Mouse (Mus musculus): Measurements from ENCODE around the gene Wfdc6a. TPM values are rescaled to one million over a fixed set of nuclear protein-coding genes. Genes with fewer than 3 reads are reported as not detected.

Gene Wfdc6a
- total and polyA plus RNA-seq, 3 experiments: not detected

DNA sequence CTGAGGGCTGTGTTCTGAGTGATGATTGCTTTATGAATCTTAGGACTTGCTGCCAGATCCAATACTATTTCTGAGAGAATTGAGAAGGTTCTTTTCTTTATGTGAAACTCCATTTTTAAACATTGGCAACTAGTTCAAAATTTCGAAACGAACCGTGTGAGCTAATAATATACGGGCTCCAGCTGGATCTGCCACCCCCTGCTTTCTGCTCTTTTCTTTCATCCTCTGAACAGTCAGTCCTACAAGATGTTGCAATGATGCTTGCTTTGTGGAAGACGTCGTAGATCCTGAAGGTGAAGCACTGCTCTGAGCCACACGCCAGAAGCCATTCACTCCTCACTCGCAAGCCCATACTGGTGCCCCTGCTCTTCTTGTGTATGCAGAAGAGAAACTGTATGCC lies 26.8 kb downstream of the Wfdc6a start:
- Histone ChIP-seq H3K27ac (ENCODE audit: control insufficient read depth, low read depth, low read length) (no peak overlapping the region), H3K79me2 (ENCODE audit: control insufficient read depth, insufficient read depth, low read length, poor library complexity) (no peaks in the 10 kb centered on the region), H3K27me3 (ENCODE audit: control insufficient read depth in 1 of 2, insufficient read depth in 2 of 2, low read length in 2 of 2) (peaks cover 2 to 8% of the 10 kb centered on the region in 2 experiments; a peak in 3 of 4 replicates), H3K4me3 (ENCODE audit: control insufficient read depth in 1 of 2, insufficient read depth in 1 of 2, low read depth in 2 of 2, low read length in 2 of 2) (no peak overlapping the region), H3K4me1 (ENCODE audit: control insufficient read depth in 1 of 2, insufficient read depth in 2 of 2, low read length in 2 of 2) (no peaks in the 10 kb centered on the region), H3K9ac (ENCODE audit: control insufficient read depth, low read depth, low read length, poor library complexity, severe bottlenecking) (no peak overlapping the region), H3K36me3 (ENCODE audit: control insufficient read depth in 1 of 2, insufficient read depth in 2 of 2, low read length in 2 of 2) (no peaks in the 10 kb centered on the region), H3K9me3 (replicated peaks; ENCODE audit: insufficient read depth, low read length) (no peaks in the 10 kb centered on the region)
- DNase-seq (ENCODE audit: low read depth, low spot score): no peak
- TF ChIP-seq CHD2 (IDR thresholded peaks at IDR 0.05; ENCODE audit: low read length): no peak
- no peak for TF ChIP-seq GABPA (IDR thresholded peaks at IDR 0.05; ENCODE audit: low read depth, low read length)
- no peak for TF ChIP-seq USF2 (IDR thresholded peaks at IDR 0.05; ENCODE audit: borderline replicate concordance in 1 of 2, insufficient read depth in 1 of 2, low read depth in 1 of 2, low read length in 2 of 2)
- TF ChIP-seq KAT2A (conservative IDR thresholded peaks at IDR 0.05; ENCODE audit: low read depth, low read length): no peak
- no peak for TF ChIP-seq EP300 (IDR thresholded peaks at IDR 0.05; ENCODE audit: low read depth in 1 of 2, low read length in 2 of 2)
- no peak for TF ChIP-seq ZMIZ1 (IDR thresholded peaks at IDR 0.05; ENCODE audit: low read depth, low read length)
- no peak for TF ChIP-seq NELFE (IDR thresholded peaks at IDR 0.05; ENCODE audit: low read depth, low read length)

DNA sequence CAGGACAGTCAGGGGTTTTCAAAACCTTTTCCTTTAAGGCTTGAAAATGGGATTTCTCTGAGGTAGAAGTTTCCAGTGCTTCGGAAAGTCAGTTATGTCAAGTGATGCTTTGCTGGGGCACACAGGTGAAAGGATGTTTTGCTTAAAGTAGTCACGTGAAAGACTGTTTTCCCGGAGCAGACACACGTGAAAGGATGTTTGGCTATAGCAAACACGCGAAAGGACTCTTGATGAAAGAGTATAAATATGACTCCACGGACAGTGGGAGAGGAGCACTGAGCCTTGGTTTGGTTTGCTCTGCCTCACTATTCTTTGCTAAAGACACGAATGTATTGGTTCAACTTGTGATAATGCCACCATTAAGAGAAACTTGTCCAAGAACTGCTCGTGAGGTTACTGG lies 33.7 kb downstream of the Wfdc6a start:
- Histone ChIP-seq H3K9ac (ENCODE audit: control insufficient read depth, low read depth, low read length, poor library complexity, severe bottlenecking) (no peak overlapping the region), H3K9me3 (replicated peaks; ENCODE audit: insufficient read depth, low read length) (no peaks in the 10 kb centered on the region), H3K27ac (ENCODE audit: control insufficient read depth, low read depth, low read length) (no peak overlapping the region), H3K36me3 (ENCODE audit: control insufficient read depth in 1 of 2, insufficient read depth in 2 of 2, low read length in 2 of 2) (no peaks in the 10 kb centered on the region), H3K79me2 (ENCODE audit: control insufficient read depth, insufficient read depth, low read length, poor library complexity) (no peaks in the 10 kb centered on the region), H3K27me3 (ENCODE audit: control insufficient read depth in 1 of 2, insufficient read depth in 2 of 2, low read length in 2 of 2) (peaks cover 5 to 13% of the 10 kb centered on the region in 2 experiments), H3K4me3 (ENCODE audit: control insufficient read depth in 1 of 2, insufficient read depth in 1 of 2, low read depth in 2 of 2, low read length in 2 of 2) (no peak overlapping the region), H3K4me1 (ENCODE audit: control insufficient read depth in 1 of 2, insufficient read depth in 2 of 2, low read length in 2 of 2) (no peaks in the 10 kb centered on the region)
- DNase-seq (ENCODE audit: low read depth, low spot score): no peak
- TF ChIP-seq ZKSCAN1 (IDR thresholded peaks at IDR 0.05; ENCODE audit: low read depth, low read length): no peak
- no peak for TF ChIP-seq POLR2AphosphoS2 (IDR thresholded peaks at IDR 0.05; ENCODE audit: low read length)

DNA sequence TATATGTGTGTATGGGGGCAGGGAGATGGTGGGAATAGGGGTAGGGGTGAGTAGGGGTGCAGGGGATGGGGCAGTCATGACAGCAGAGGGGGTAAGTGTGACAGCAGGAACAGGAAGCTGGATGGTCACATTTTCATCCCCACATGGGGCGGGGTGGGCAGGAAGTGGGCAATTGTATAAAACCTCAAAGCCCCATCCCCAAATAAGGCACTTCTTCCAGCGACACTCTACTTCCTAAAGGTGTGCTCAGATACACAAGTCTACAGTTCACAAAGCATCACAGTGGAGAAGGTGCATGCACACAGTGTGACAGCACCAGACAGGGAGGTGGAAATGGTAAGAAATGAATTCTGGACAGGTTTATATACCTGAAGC lies 34.4 kb downstream of the Wfdc6a start:
- Histone ChIP-seq H3K4me3 (ENCODE audit: control insufficient read depth in 1 of 2, insufficient read depth in 1 of 2, low read depth in 2 of 2, low read length in 2 of 2) (no peak overlapping the region), H3K36me3 (ENCODE audit: control insufficient read depth in 1 of 2, insufficient read depth in 2 of 2, low read length in 2 of 2) (no peaks in the 10 kb centered on the region), H3K4me1 (ENCODE audit: control insufficient read depth in 1 of 2, insufficient read depth in 2 of 2, low read length in 2 of 2) (no peaks in the 10 kb centered on the region), H3K27ac (ENCODE audit: control insufficient read depth, low read depth, low read length) (no peak overlapping the region), H3K9ac (ENCODE audit: control insufficient read depth, low read depth, low read length, poor library complexity, severe bottlenecking) (no peak overlapping the region), H3K9me3 (replicated peaks; ENCODE audit: insufficient read depth, low read length) (no peaks in the 10 kb centered on the region), H3K27me3 (ENCODE audit: control insufficient read depth in 1 of 2, insufficient read depth in 2 of 2, low read length in 2 of 2) (peaks cover 5 to 8% of the 10 kb centered on the region in 2 experiments), H3K79me2 (ENCODE audit: control insufficient read depth, insufficient read depth, low read length, poor library complexity) (no peaks in the 10 kb centered on the region)
- TF ChIP-seq MAX (IDR thresholded peaks at IDR 0.05; ENCODE audit: low read length) (no peak), NELFE (IDR thresholded peaks at IDR 0.05; ENCODE audit: low read depth, low read length) (no peak), GATA1 (IDR thresholded peaks at IDR 0.05; ENCODE audit: low read depth, low read length) (no peak), ETS1 (IDR thresholded peaks at IDR 0.05; ENCODE audit: low read depth, low read length) (no peak), POLR2AphosphoS2 (IDR thresholded peaks at IDR 0.05; ENCODE audit: low read length) (no peak), HCFC1 (IDR thresholded peaks at IDR 0.05; ENCODE audit: low read depth, low read length) (no peak), MAZ (IDR thresholded peaks at IDR 0.05; ENCODE audit: low read depth, low read length) (no peak), RCOR1 (IDR thresholded peaks at IDR 0.05; ENCODE audit: low read depth, low read length) (no peak), TBP (IDR thresholded peaks at IDR 0.05; ENCODE audit: low read depth, low read length) (no peak), ZMIZ1 (IDR thresholded peaks at IDR 0.05; ENCODE audit: low read depth, low read length) (no peak), NRF1 (IDR thresholded peaks at IDR 0.05; ENCODE audit: insufficient read depth, low read depth, low read length, poor library complexity, severe bottlenecking) (no peak), USF2 (IDR thresholded peaks at IDR 0.05; ENCODE audit: borderline replicate concordance in 1 of 2, insufficient read depth in 1 of 2, low read depth in 1 of 2, low read length in 2 of 2) (no peak), KAT2A (conservative IDR thresholded peaks at IDR 0.05; ENCODE audit: low read depth, low read length) (no peak), MYB (IDR thresholded peaks at IDR 0.05; ENCODE audit: low read depth, low read length) (no peak)
- DNase-seq (ENCODE audit: low read depth, low spot score): no peak

Measured in MEL (cell line).